Mouse (Mus musculus): ENCODE data around the gene Pde5a. TPM values are rescaled to one million over a fixed set of nuclear protein-coding genes. Genes with fewer than 3 reads are reported as not detected.

Pde5a gene
- polyA plus RNA-seq, 1 experiment from 2014 or later, result 19.8 TPM

DNA sequence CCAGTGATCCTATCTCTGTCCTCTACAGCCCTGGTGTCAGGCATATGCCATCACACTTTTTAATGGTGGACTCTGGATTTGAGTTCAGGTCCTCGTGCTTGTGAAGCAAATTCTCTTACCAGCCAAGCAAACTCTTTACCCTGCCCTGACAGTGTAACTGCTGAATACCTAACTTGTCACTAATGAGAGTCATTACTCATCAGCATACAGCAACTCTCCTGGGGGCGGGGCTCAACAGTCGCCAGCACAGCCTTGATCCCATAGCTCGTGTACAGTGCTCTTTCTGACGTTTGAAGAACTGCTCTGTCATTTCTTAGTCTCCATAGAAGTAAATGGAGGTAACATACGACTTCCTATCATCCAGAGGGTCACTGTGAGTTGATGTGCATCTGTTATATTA, 169.5 kb downstream of the Pde5a start:
- Histone ChIP-seq H3K27me3 (replicated peaks) (no peaks in the 10 kb centered on the region), H3K4me3 (replicated peaks) (no peak overlapping the region), H3K36me3 (no peaks in the 10 kb centered on the region), H3K27ac (no peak overlapping the region), H3K4me2 (no peak overlapping the region), H3K9ac (no peak overlapping the region), H3K4me1 (no peaks in the 10 kb centered on the region), H3K9me3 (no peaks in the 10 kb centered on the region)
- no peak for ATAC-seq (ENCODE audit: insufficient read depth, low FRiP score, low read depth)
- 51% methylated on average over 6 of the region's 6 CpGs for WGBS

DNA sequence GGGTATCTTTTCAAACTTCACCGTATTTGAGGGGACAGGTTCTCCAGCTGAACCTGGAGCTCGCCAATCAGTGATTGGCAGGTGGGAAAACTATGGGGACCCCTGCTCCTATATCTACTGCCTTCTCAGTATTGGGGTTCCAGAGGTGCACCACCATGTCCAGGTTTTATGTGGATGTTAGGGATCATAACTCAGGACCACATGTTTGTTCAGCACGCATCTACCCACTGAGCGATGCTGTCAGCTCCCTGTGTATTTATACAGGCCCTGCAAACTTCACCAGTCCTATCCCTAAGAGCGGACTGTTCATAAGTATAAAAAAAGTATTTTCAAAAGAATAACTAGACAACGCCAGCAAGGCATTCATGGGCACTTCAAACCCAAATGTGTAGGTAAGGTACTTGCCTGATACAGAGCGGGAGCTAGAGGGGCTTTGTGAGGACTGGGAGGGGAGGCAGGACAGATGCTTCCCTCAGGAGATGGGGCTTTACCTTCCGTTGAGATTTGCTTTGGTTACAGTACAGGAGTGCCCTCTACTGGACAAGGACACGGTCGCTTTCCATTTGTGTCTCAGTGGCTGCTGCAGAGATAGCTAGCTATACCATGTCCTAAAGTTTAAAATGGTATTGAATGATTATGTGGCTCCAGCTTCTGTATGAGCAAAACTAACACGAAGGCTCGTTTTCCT, 175.1 kb downstream of the Pde5a start:
- H3K27me3 ChIP-seq (replicated peaks), result no peaks in the 10 kb centered on the region
- ATAC-seq (ENCODE audit: insufficient read depth, low FRiP score, low read depth), result peak; percentile 43; the same call in 1 of the 2 replicates
- H3K9me3 ChIP-seq, result no peaks in the 10 kb centered on the region
- no peak overlapping the region for H3K4me3 ChIP-seq (replicated peaks)
- WGBS, result 42% methylated on average over 12 of the region's 12 CpGs
- H3K36me3 ChIP-seq, result no peaks in the 10 kb centered on the region
- no peak overlapping the region for H3K9ac ChIP-seq
- H3K4me2 ChIP-seq, result no peak overlapping the region
- no peaks in the 10 kb centered on the region for H3K4me1 ChIP-seq
- H3K27ac ChIP-seq, result no peak overlapping the region

- no peak overlapping the region for H3K9ac ChIP-seq
- H3K4me1 ChIP-seq, result no peaks in the 10 kb centered on the region
- no peak for ATAC-seq (ENCODE audit: insufficient read depth, low FRiP score, low read depth)
- WGBS, result 90% methylated on average over 2 of the region's 2 CpGs
- H3K4me2 ChIP-seq, result no peak overlapping the region
- no peak overlapping the region for H3K4me3 ChIP-seq (replicated peaks)
- no peak overlapping the region for H3K27ac ChIP-seq
- H3K9me3 ChIP-seq, result no peaks in the 10 kb centered on the region
- no peaks in the 10 kb centered on the region for H3K27me3 ChIP-seq (replicated peaks)
- H3K36me3 ChIP-seq, result no peaks in the 10 kb centered on the region
These were observed 179.1 kb downstream of the Pde5a start for GRCm38 (mm10) chr3:122907841-122908240.

Other genes starting within 250 kb of the Pde5a start
- gene Fnbp1l, start 109.2 kb upstream of the Pde5a start, polyA plus RNA-seq (2015; fragmentation: Nextera tagmentation; extraction: Ambion mirVana), result 48.6 and 51.7 TPM in 2 replicates
- 108 and 122 TPM in 2 replicates for gene Fabp2, start 166.1 kb downstream of the Pde5a start, polyA plus RNA-seq (2015; fragmentation: Nextera tagmentation; extraction: Ambion mirVana)
- gene Gm10959, start 190.4 kb downstream of the Pde5a start, polyA plus RNA-seq (2015; fragmentation: Nextera tagmentation; extraction: Ambion mirVana), result not detected in 2 replicates
- 154 and 190 TPM in 2 replicates for gene 1810037I17Rik, start 195.3 kb downstream of the Pde5a start, polyA plus RNA-seq (2015; fragmentation: Nextera tagmentation; extraction: Ambion mirVana)

All from stomach, embryonic 15.5 days (tissue).